Mouse (Mus musculus): ENCODE measurements around the gene Ganab.

The Ganab gene

DNA sequence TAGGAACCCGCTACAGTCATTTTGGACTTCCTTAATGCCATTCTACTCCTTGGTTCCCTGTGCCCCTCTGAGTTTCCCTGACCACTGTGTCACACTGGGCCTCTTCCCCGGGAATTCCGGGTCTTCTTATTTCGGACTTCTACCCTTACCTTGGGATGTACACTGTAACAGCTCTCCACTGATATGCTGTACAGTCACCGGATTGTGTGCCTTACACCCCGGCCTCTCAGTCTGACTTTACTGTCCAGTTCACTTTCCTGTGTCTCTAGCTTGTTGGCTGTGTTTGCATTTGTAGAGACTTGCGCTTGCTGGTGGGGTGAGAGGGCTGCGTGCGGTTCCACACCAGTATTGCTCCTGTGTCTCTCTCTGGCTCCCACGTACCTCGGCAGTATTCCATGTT, 32.2 kb downstream of the Ganab start:
- no peak for DNase-seq

DNA sequence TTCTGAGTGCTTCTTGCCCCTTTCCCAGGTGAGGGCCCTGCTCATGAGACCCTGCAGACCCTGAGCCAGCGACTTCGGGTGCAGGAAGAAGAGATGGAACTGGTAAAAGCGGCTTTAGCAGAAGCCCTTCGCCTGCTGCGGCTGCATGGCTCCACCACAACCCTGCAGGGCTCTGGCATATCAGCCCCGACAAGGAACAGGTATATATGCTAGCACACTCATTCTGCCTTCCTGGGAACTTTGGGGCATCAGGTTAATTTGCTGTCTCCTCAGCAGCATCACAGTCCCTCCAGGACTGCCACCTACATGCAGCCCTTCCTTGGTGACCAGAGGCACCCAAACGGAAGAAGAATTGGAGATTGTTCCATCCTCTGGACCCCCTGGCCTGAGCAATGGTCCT, 32.9 kb downstream of the Ganab start:
- DNase-seq = no peak

DNA sequence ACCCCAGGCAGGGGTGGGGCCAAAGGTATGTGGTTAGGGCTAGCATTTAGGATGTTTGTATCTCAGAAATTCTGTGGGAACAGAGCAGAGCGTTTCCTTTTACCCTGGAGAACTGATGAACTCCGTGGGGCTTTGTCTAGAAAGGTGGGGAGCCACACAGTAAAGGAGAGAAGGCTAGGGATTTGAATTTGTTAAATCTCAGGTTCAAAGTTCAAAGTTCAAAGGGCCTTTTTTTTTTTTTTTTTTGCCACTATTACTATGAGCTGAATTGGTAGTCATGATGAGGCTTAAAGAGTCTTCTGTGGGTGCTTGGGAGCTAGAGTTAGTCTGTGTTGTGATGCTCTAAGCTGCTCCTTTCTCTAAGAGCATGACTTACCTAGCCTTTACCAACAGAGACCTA, 38.9 kb downstream of the Ganab start:
- DNase-seq = no peak

DNA sequence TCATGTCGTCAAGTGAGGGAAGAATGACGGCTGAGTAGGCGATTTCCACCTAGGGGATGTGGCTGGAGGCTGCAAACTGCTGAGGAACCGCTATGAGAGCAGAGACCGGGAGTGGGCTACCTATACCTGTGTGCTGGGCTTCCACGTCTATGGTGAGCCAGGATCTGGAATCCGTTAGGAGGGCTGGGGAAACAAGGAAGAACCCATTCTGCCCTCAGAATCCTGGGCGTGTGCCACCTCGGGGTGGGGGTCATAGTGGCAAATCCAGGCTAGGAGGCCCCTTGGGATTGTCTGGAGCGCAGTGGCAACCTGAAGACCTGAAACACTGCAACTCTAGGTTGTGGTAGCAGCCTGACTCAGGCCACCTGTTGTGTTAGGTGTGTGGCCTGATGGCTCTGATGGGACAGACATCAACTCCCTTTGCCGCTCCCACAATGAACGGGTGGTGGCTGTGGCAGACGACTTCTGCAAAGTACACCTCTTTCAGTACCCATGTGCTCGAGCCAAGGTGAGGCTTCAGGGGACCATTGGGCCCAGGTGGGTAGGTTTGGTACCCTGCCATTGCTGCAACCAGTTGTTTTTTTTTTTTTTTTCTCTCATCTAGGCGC, 42.8 kb downstream of the Ganab start:
- no peak for DNase-seq

DNA sequence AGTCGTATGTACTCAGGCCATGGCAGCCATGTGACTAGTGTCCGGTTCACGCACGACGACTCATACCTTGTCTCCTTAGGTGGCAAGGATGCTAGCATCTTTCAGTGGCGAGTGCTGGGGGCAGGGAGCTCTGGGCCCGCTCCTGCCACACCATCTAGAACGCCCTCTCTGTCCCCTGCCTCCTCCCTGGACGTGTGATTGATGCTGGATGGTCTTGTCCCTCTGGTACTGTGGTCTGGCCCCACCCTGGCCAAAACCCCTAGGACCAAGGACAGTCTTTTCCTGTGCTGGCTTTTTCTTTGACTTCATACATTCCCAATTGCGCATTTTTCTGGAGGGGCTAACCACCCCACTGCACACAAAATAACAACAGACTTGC, 43.3 kb downstream of the Ganab start:
- DNase-seq = no peak

DNA sequence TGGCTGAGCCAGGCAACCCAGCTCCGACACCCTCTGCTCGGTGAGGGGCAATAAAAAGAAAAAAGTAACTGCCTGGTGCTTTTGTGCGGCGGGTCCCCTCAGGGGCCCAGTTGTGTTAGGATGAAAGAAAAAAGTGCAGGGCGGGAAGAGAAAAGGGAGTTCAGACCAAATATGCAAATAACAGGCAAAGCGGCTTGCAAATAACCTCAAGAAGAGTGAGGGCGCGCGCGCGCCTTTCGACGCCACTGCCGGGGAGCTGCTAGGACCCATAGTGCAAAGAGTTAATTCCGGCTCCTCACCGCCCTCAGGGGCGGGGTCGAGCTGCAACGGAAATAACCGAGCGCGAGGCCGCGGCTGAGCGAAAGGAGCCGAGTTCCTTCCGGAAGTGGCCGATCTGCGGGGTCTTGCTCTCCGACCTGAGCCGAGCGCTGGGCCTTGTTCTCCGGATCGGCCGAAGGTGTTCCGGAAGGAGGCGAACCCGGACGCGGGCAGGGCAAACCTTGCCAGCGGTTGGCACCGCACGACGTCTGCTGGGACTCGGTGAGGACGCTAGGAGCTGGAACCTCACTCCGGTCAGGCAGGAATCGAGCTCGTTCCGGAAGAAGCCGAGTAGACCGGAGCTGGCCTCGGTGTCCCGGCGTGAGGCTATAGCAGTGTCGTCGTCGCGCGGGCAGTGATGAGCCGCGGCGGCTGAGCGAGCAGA, 43.8 kb downstream of the Ganab start, which contains the start of gene Mta2:
TSS of gene Mta2 (plus strand) at position 361 of the 703 bp plus-strand sequence.
- DNase-seq = peak; percentile 95

DNA sequence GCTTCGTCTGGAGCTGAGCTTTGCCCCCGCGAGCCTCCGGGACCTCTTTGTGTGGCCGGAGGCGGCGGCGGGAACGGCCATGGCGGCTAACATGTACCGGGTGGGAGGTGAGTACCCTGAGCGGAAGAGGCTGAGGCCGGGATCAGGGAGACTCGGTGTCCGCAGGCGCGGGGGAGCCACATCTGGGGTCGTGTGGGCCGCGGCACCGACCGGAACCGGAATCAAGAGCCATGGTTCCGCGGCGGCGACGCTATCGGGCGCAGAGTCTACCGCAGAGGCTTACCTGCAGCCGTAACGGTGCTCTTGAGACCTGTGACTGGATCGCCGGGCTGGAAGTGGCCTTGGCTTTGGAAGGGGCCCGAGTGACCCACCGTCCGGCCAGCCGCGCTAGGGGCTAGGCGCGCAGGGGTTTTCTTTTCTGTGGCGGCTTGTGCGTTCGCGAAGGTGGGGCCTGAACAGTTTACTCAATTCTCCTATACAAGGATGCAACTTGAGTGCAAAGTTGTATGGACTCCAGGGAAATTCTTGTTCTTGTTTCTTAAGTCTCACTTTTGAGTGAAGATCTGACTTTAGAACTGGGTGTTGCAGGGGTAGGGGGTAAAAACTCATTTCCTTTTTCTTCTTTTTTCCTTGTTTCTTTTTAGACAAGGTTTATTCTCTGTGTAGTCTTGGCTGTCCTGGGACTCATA, 44.5 kb downstream of the Ganab start:
- no peak for DNase-seq

DNA sequence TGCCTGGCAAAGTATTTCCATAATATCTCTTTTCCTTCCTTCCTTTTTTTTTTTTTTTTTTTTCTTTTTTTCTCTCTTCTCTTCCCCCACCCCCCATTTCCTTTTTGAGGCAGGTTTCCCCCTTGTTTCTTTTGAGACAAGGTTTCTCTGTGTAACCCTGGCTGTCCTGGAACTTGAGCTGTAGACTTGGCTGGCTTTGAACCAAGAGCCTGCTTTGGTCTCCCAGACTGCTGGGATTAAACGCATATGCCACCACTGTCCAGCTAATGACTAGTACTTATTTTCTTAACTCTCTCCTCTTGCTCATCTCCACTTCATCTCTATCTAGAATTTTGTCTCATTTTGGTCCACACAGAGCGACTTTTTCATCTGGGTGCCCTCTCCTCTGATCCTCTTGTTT, 45.2 kb downstream of the Ganab start:
- no peak for DNase-seq

DNA sequence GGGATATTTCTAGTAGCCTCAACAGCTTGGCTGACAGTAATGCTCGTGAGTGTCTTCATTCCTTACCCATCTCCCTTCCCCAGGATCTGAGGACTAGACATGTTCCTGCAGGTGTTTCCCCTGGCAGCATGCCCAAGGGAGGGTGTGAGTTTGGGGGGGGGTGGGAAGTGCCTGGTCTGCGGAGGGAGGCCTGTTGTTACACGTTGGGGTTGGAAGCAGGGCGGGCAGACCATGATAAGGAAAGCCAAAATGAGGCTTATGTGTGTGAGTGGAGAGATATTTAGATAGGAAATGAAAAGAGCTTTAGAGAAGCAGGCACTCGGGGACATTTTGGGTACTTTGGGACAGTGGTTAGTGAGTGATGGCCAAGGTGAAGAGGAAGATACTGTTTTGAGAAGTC, 46.2 kb downstream of the Ganab start:
- no peak for DNase-seq

DNA sequence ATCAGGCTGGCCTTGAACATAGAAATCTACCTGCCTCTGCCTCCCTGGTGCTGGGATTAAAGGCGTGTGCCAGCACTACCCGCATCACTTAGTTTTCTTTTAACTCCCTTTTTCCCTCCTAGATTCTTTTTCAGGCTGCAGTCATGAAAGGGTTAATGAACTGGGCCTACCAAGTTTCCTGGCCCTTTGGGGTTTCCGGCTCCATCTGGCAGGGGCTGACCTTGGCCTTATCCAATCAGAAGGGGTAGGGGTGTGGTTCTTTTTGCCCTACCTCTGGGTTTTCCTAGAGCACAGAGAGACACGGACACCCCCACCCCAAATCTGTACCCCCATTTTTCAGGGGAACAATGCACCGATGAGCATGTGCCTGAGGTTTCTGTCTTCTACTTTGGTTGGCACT, 46.9 kb downstream of the Ganab start:
- peak; percentile 72 for DNase-seq

DNA sequence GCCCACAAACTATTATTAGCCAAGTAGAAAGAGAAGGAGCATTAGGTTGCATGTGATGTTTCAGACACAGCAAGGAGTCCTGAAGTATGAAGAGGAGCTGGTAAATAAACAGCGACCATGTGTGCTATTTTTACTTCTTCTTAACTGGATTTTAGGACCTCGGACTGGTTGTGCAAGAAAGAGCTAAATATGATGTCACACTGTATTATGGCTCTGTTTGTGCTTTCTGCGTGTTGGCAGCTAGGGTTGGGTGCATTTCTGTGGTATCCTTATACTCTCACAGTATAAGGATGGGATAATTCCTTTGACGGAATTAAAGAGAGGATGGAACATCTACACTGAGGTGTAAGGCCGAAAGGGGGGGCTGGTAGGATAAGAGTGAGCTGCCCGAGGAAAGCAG, 47.4 kb downstream of the Ganab start:
- no peak for DNase-seq

DNA sequence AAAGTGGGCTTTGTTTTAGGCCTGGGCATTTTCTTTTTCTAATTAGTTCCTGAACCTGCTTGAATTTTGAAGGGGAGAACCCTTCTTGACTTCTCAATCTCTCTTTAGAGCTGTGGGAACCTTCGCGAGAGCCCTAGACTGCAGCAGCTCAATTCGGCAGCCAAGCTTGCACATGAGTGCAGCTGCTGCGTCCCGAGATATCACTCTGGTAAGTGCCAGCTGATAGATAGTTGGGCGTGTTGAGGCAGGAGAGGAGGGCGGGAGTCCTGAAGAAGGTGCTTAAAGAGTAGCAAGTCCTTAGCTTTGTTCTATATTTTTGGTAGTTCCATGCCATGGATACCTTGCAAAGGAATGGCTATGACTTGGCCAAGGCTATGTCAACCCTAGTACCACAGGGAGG, 49.1 kb downstream of the Ganab start:
- no peak for DNase-seq

DNA sequence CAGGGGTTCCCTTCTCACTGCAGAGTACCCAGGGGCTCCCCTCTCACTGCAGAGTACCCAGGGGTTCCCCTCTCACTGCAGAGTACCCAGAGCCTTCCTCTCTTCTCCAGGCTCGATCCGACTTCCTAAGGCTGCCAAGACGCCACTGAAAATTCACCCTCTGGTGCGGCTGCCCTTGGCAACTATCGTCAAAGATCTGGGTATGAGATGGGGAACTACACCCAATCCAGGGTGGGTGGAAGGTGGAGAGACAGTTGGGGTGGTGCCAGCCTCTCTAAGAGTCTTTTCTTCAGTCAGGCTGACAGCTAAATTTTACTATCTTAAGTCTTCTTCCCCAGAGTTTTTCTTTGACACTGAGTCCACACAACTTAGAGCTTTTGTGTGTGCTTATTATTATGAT, 52.3 kb downstream of the Ganab start:
- DNase-seq = no peak

DNA sequence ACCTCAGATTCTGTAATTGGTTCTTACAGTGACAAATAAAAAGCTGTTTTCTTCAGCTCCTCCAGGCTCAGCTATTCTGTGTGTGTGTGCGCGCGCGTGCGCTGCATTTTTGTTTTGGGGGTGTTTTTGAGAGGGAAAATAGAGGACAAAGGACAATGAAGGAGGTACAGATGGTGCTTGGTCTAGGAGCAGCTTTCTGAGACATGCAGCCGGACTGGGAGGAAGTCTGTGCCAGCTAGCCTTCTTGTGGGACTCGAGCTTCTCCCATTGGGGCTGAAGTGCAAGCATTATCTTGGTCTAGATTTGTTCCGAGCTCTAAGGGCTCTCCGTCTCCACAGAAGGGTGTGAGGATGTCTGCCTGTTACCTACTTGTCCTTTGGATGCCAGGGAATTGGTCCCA, 54.4 kb downstream of the Ganab start:
- no peak for DNase-seq

DNA sequence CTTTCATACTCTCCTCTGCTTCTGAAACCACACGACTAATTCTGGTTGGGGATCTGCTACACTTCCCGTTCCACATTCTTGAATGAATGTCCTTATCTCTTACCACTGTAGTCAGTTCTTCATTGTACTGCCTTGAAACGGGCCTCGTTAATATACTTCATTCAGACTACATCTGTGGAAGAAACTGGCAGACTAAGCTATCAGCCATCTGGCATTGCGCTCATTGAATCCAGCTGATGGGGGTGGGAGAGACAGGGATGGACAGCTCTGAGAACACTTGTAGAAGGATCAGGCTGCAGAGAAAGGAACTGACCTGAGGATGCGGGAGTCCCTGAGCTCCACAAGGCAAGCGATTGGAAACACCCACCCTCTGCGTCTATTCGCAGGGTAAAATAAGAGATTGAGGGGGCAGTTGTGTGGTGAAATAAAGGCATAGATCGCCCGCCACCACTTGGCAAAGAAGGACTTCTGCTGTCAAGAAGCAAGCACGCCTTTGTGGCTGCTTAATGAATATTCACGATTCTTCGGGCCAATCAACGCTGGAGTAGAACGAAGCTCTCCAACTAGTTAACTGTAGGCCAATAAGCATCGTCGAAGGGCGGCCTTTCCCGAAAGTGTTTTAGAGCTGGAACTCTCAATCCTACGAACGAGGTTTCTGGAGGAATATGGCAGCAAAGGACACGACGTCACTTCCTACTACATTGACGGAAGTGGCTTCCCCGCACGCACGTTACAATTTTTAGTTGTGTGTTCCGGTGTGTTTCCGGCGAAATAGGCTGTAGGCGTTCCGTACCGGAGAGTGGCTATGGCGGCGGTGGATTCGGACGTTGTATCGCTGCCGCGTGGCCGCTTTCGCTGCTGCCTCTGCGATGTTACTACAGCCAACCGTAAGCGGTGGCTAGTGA, 55.5 kb downstream of the Ganab start, which contains the start of gene Tut1:
TSS of gene Tut1 (plus strand) at position 713 of the 905 bp plus-strand sequence.
- peak; percentile 94 for DNase-seq

DNA sequence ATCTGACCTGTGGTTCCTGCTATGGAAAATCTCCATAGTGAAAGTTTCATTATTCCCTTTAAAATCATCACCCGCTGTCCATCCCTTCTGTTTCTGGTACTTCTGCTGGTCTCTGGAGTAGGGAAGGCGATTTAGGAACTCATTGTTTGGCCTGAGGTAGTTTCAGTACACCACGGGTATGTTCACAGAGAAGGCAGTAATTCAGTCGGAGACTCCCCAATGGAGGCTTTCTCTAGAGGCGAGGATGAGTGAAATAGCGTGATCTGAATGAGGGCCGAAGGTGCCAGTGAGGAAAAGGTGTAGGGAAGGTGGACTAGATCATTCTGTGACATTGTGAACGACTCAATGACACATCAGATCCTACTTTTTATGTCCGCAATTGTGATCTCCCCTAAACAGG, 56.3 kb downstream of the Ganab start:
- no peak for DNase-seq

DNA sequence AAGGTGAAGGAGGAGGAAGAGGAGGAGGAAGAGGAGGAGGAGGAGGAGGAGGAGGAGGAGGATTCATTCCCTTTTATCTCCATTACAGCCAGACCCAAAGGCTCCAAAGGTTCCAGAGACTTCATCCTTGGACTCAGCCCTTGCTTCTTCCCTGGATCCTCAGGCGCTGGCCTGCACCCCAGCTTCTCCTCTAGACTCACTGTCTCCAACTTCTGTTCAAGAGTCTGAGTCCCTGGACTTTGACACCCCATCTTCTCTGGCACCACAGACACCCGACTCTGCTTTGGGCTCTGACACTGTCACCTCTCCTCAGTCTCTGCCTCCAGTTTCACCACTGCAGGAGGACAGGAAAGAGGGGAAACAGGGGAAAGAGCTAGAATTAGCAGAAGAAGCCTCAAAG, 64.4 kb downstream of the Ganab start:
- no peak for DNase-seq

DNA sequence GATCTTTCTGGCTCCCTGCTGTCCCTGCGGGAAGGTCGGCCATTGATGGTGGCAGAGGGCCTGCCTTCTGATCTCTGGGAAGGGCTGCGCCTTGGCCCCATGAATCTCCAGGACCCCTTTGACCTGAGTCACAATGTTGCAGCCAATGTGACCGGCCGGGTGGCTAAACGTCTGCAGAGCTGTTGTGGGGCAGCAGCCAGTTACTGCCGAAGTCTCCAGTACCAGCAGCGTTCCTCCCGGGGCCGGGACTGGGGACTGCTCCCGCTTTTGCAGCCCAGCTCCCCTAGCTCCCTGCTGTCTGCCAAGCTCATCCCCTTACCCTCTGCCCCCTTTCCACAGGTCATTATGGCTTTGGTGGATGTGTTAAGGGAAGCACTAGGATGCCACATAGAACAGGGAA, 67.2 kb downstream of the Ganab start:
- DNase-seq = no peak

DNA sequence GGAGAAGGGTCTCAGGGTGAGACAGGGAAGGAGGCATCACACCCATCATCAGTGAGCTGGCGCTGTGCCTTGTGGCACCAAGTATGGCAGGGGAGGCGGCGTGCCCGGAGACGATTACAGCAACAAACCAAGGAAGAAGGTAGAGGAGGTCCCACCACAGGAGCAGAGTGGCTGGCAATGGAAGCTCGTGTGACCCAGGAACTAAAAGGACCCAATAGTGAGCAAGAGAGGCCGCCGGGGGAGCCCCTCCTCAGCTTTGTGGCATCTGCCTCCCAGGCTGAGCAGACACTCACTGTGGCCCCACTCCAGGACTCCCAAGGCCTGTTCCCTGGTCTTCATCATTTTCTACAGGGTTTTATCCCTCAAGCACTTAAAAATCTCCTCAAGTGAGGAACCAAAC, 67.9 kb downstream of the Ganab start:
- DNase-seq = no peak

DNA sequence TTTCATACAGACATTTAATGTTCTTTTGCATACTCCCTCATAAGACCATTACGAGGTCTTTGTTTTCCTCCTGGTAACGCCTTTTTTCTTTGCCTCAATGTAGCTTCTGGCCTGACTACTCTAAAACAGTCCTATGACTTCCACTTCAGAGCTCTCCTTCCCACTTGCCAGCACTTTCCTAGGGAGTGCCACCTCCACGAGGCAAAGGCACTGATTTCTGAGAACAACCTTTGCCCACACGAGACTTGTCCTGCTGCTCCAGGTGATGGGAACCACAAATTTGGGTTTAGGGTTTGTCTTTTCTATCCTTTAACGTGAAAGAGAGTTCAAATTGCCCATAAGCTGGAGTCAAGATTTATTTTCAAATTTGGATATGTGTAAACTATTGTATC, 68.3 kb downstream of the Ganab start:
- DNase-seq = no peak

All from kidney, adult 18-20 months (tissue).